Mouse (Mus musculus) cerebellum, adult 2 months (tissue): ENCODE data around the gene Olfr222.

Source experiments
- CTCF ChIP-seq: fragments of 200-500 bp; IDR thresholded peaks from 2 replicates; pipeline ENCODE4 v1.5.1; 2011; ENCODE audit warnings: low read depth, mild to moderate bottlenecking, control low read depth, low read length, moderate library complexity, borderline replicate concordance; ENCODE audit not compliant: insufficient read depth
- POLR2A ChIP-seq: fragments of 200-500 bp; IDR thresholded peaks from 2 replicates; pipeline ENCODE4 v1.6.1; 2011; ENCODE audit warnings: low read length, control low read depth, borderline replicate concordance; ENCODE audit not compliant: insufficient read depth

DNA sequence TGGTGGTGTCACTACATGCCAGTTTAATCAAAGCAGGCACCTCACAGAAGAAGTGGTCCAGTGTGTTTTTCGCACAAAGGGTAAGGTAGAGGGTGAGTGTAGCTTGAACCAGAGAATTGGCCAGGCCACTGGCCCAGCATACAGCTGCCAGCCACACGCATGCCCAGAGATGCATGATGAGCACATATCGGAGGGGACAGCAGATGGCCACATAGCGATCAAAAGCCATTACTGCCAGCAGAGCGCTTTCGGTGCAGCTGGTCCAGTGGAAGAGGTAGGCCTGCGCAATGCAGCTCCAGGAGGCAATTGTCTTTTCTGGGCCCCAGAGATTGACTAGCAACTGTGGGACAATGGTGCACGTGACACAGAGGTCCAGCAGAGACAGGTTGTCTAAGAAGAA is 13.5 kb upstream of the Olfr222 start:
- TF ChIP-seq CTCF: no peak
- no peak for TF ChIP-seq POLR2A
